Mouse (Mus musculus): ENCODE results near the gene Bcr. TPM values are rescaled to one million over a fixed set of nuclear protein-coding genes. Genes with fewer than 3 reads are reported as not detected.

Bcr gene
- total and polyA plus RNA-seq, 2 experiments from 2014 or later, result 10.1 to 61.4 TPM

- Histone ChIP-seq H3K36me3 (ENCODE audit: insufficient read depth, low read length) (peaks cover 27% of the 10 kb centered on the region), H3K4me3 (ENCODE audit: low read length) (no peak overlapping the region), H3K9me3 (ENCODE audit: low read length) (no peaks in the 10 kb centered on the region), H3K9ac (replicated peaks; ENCODE audit: low read length) (no peak overlapping the region), H3K4me1 (ENCODE audit: insufficient read depth, low read length) (no peaks in the 10 kb centered on the region), H3K27ac (peak overlapping the region; percentile 23; the same call in 1 of the 2 replicates), H3K4me2 (ENCODE audit: low read depth, low read length) (no peak overlapping the region), H3K27me3 (ENCODE audit: insufficient read depth, low read length) (no peaks in the 10 kb centered on the region)
- TF ChIP-seq CTCF (IDR thresholded peaks at IDR 0.05; ENCODE audit: low read depth), result no peak
- DNase-seq (ENCODE audit: low spot score) (no peak), ATAC-seq (no peak; the same call in 1 of the 2 replicates)
- 58% methylated on average over 15 of the region's 15 CpGs for WGBS
Observed at GRCm38 (mm10) chr10:75134861-75135517, 74.6 kb downstream of the Bcr start.

GRCm38 (mm10) chr10:75135518-75136162, 75.2 kb downstream of the Bcr start:
- H3K4me1 ChIP-seq (ENCODE audit: insufficient read depth, low read length), result no peaks in the 10 kb centered on the region
- H3K27ac ChIP-seq, result no peak overlapping the region
- DNase-seq (ENCODE audit: low spot score) (no peak), ATAC-seq (peak; percentile 22; the same call in 1 of the 2 replicates)
- H3K9ac ChIP-seq (replicated peaks; ENCODE audit: low read length), result no peak overlapping the region
- no peaks in the 10 kb centered on the region for H3K9me3 ChIP-seq (ENCODE audit: low read length)
- H3K27me3 ChIP-seq (ENCODE audit: insufficient read depth, low read length), result no peaks in the 10 kb centered on the region
- no peak overlapping the region for H3K4me3 ChIP-seq (ENCODE audit: low read length)
- no peak for TF ChIP-seq CTCF (IDR thresholded peaks at IDR 0.05; ENCODE audit: low read depth)
- WGBS, result 82% methylated on average over 21 of the region's 21 CpGs
- H3K4me2 ChIP-seq (ENCODE audit: low read depth, low read length), result no peak overlapping the region
- peaks cover 33% of the 10 kb centered on the region for H3K36me3 ChIP-seq (ENCODE audit: insufficient read depth, low read length)

GRCm38 (mm10) chr10:75137148-75137547, 76.8 kb downstream of the Bcr start:
- H3K4me3 ChIP-seq (ENCODE audit: low read length), result no peak overlapping the region
- WGBS, result 74% methylated on average over 3 of the region's 3 CpGs
- no peak overlapping the region for H3K27ac ChIP-seq
- TF ChIP-seq CTCF (IDR thresholded peaks at IDR 0.05; ENCODE audit: low read depth), result peak; percentile 39; the same call in 1 of the 2 replicates
- DNase-seq (ENCODE audit: low spot score), result peak; percentile 72
- peak; percentile 72 for ATAC-seq
- H3K4me1 ChIP-seq (ENCODE audit: insufficient read depth, low read length), result no peaks in the 10 kb centered on the region
- no peaks in the 10 kb centered on the region for H3K27me3 ChIP-seq (ENCODE audit: insufficient read depth, low read length)
- H3K9ac ChIP-seq (replicated peaks; ENCODE audit: low read length), result no peak overlapping the region
- H3K9me3 ChIP-seq (ENCODE audit: low read length), result no peaks in the 10 kb centered on the region
- no peak overlapping the region for H3K4me2 ChIP-seq (ENCODE audit: low read depth, low read length)
- H3K36me3 ChIP-seq (ENCODE audit: insufficient read depth, low read length), result peaks cover 37% of the 10 kb centered on the region

- Histone ChIP-seq H3K27ac (no peak overlapping the region), H3K4me3 (ENCODE audit: low read length) (no peak overlapping the region), H3K27me3 (ENCODE audit: insufficient read depth, low read length) (no peaks in the 10 kb centered on the region), H3K36me3 (ENCODE audit: insufficient read depth, low read length) (peaks cover 39% of the 10 kb centered on the region), H3K4me1 (ENCODE audit: insufficient read depth, low read length) (no peaks in the 10 kb centered on the region), H3K4me2 (ENCODE audit: low read depth, low read length) (no peak overlapping the region), H3K9me3 (ENCODE audit: low read length) (no peaks in the 10 kb centered on the region), H3K9ac (replicated peaks; ENCODE audit: low read length) (no peak overlapping the region)
- TF ChIP-seq CTCF (IDR thresholded peaks at IDR 0.05; ENCODE audit: low read depth), result no peak
- ATAC-seq, result no peak
- DNase-seq (ENCODE audit: low spot score), result no peak
- 87% methylated on average over 17 of the region's 17 CpGs for WGBS
Observed at GRCm38 (mm10) chr10:75145221-75145620, 84.8 kb downstream of the Bcr start.

GRCm38 (mm10) chr10:75146001-75146400, 85.6 kb downstream of the Bcr start:
- no peak overlapping the region for H3K4me2 ChIP-seq (ENCODE audit: low read depth, low read length)
- no peaks in the 10 kb centered on the region for H3K27me3 ChIP-seq (ENCODE audit: insufficient read depth, low read length)
- DNase-seq (ENCODE audit: low spot score), result no peak
- 97% methylated on average over 4 of the region's 4 CpGs for WGBS
- H3K9me3 ChIP-seq (ENCODE audit: low read length), result no peaks in the 10 kb centered on the region
- peaks cover 32% of the 10 kb centered on the region for H3K36me3 ChIP-seq (ENCODE audit: insufficient read depth, low read length)
- no peaks in the 10 kb centered on the region for H3K4me1 ChIP-seq (ENCODE audit: insufficient read depth, low read length)
- no peak for ATAC-seq
- TF ChIP-seq CTCF (IDR thresholded peaks at IDR 0.05; ENCODE audit: low read depth), result no peak
- no peak overlapping the region for H3K27ac ChIP-seq
- H3K9ac ChIP-seq (replicated peaks; ENCODE audit: low read length), result no peak overlapping the region
- no peak overlapping the region for H3K4me3 ChIP-seq (ENCODE audit: low read length)

GRCm38 (mm10) chr10:75146619-75147018, 86.2 kb downstream of the Bcr start:
- WGBS, result 82% methylated on average over 10 of the region's 10 CpGs
- Histone ChIP-seq H3K4me2 (ENCODE audit: low read depth, low read length) (no peak overlapping the region), H3K36me3 (ENCODE audit: insufficient read depth, low read length) (peaks cover 31% of the 10 kb centered on the region), H3K27ac (no peak overlapping the region), H3K27me3 (ENCODE audit: insufficient read depth, low read length) (no peaks in the 10 kb centered on the region), H3K4me3 (ENCODE audit: low read length) (no peak overlapping the region), H3K4me1 (ENCODE audit: insufficient read depth, low read length) (no peaks in the 10 kb centered on the region), H3K9ac (replicated peaks; ENCODE audit: low read length) (no peak overlapping the region), H3K9me3 (ENCODE audit: low read length) (no peaks in the 10 kb centered on the region)
- DNase-seq (ENCODE audit: low spot score), result no peak
- no peak for TF ChIP-seq CTCF (IDR thresholded peaks at IDR 0.05; ENCODE audit: low read depth)
- ATAC-seq, result no peak

GRCm38 (mm10) chr10:75148295-75148694, 87.9 kb downstream of the Bcr start:
- DNase-seq (ENCODE audit: low spot score) (no peak), ATAC-seq (no peak)
- no peak overlapping the region for H3K4me3 ChIP-seq (ENCODE audit: low read length)
- no peak overlapping the region for H3K4me2 ChIP-seq (ENCODE audit: low read depth, low read length)
- no peak for TF ChIP-seq CTCF (IDR thresholded peaks at IDR 0.05; ENCODE audit: low read depth)
- no peak overlapping the region for H3K27ac ChIP-seq
- H3K27me3 ChIP-seq (ENCODE audit: insufficient read depth, low read length), result no peaks in the 10 kb centered on the region
- H3K4me1 ChIP-seq (ENCODE audit: insufficient read depth, low read length), result no peaks in the 10 kb centered on the region
- H3K36me3 ChIP-seq (ENCODE audit: insufficient read depth, low read length), result peaks cover 24% of the 10 kb centered on the region
- H3K9ac ChIP-seq (replicated peaks; ENCODE audit: low read length), result no peak overlapping the region
- WGBS, result 35% methylated on average over 6 of the region's 6 CpGs
- no peaks in the 10 kb centered on the region for H3K9me3 ChIP-seq (ENCODE audit: low read length)

Data from hindbrain, postnatal 0 days (tissue).